Mouse (Mus musculus): ENCODE results near the gene Atg2a. TPM values are rescaled to one million over a fixed set of nuclear protein-coding genes. Genes with fewer than 3 reads are reported as not detected.

The Atg2a gene
- total RNA-seq, 2 experiments from 2014 or later = 31.1 to 38.3 TPM

GRCm38 (mm10) chr19:6245806-6246205 lies 4.3 kb downstream of the Atg2a start:
- DNase-seq (ENCODE audit: extremely low spot score in 1 of 2, low spot score in 1 of 2) = no peak

GRCm38 (mm10) chr19:6247526-6248300 lies 6.2 kb downstream of the Atg2a start:
- no peak for DNase-seq (ENCODE audit: extremely low spot score in 1 of 2, low spot score in 1 of 2)

- DNase-seq (ENCODE audit: extremely low spot score in 1 of 2, low spot score in 1 of 2) = no peak
Observed at GRCm38 (mm10) chr19:6253021-6253420, 11.6 kb downstream of the Atg2a start.

GRCm38 (mm10) chr19:6260428-6260827 lies 19.0 kb downstream of the Atg2a start:
- no peak for DNase-seq (ENCODE audit: extremely low spot score in 1 of 2, low spot score in 1 of 2)

GRCm38 (mm10) chr19:6260946-6261345 lies 19.5 kb downstream of the Atg2a start:
- no peak for DNase-seq (ENCODE audit: extremely low spot score in 1 of 2, low spot score in 1 of 2)

GRCm38 (mm10) chr19:6261379-6261778 lies 19.9 kb downstream of the Atg2a start:
- DNase-seq (ENCODE audit: extremely low spot score in 1 of 2, low spot score in 1 of 2) = no peak

- peak; percentile 68 to 79 for DNase-seq (ENCODE audit: extremely low spot score in 1 of 2, low spot score in 1 of 2)
Observed at GRCm38 (mm10) chr19:6262222-6262621, 20.8 kb downstream of the Atg2a start.

GRCm38 (mm10) chr19:6262839-6263433 lies 21.5 kb downstream of the Atg2a start:
- no peak for DNase-seq (ENCODE audit: extremely low spot score in 1 of 2, low spot score in 1 of 2)

- no peak for DNase-seq (ENCODE audit: extremely low spot score in 1 of 2, low spot score in 1 of 2)
Observed at GRCm38 (mm10) chr19:6264200-6264599, 22.7 kb downstream of the Atg2a start.

- DNase-seq (ENCODE audit: extremely low spot score in 1 of 2, low spot score in 1 of 2) = no peak
Observed at GRCm38 (mm10) chr19:6264945-6265344, 23.5 kb downstream of the Atg2a start.

GRCm38 (mm10) chr19:6265727-6266182 lies 24.3 kb downstream of the Atg2a start:
- no peak for DNase-seq (ENCODE audit: extremely low spot score in 1 of 2, low spot score in 1 of 2)

GRCm38 (mm10) chr19:6267306-6268169 lies 26.1 kb downstream of the Atg2a start:
- DNase-seq (ENCODE audit: extremely low spot score in 1 of 2, low spot score in 1 of 2) = no peak

- DNase-seq (ENCODE audit: extremely low spot score in 1 of 2, low spot score in 1 of 2) = peak; percentile 78 to 95
Observed at GRCm38 (mm10) chr19:6268170-6268528, 26.7 kb downstream of the Atg2a start.

GRCm38 (mm10) chr19:6268670-6269132 lies 27.2 kb downstream of the Atg2a start:
- no peak for DNase-seq (ENCODE audit: extremely low spot score in 1 of 2, low spot score in 1 of 2)

GRCm38 (mm10) chr19:6269798-6270475 lies 28.5 kb downstream of the Atg2a start:
- no peak for DNase-seq (ENCODE audit: extremely low spot score in 1 of 2, low spot score in 1 of 2)

GRCm38 (mm10) chr19:6270661-6271060 lies 29.2 kb downstream of the Atg2a start:
- no peak for DNase-seq (ENCODE audit: extremely low spot score in 1 of 2, low spot score in 1 of 2)

- no peak for DNase-seq (ENCODE audit: extremely low spot score in 1 of 2, low spot score in 1 of 2)
Observed at GRCm38 (mm10) chr19:6271206-6271605, 29.7 kb downstream of the Atg2a start.

GRCm38 (mm10) chr19:6272053-6272452 lies 30.6 kb downstream of the Atg2a start:
- no peak for DNase-seq (ENCODE audit: extremely low spot score in 1 of 2, low spot score in 1 of 2)

- no peak for DNase-seq (ENCODE audit: extremely low spot score in 1 of 2, low spot score in 1 of 2)
Observed at GRCm38 (mm10) chr19:6272738-6273137, 31.3 kb downstream of the Atg2a start.

- DNase-seq (ENCODE audit: extremely low spot score in 1 of 2, low spot score in 1 of 2) = no peak
Observed at GRCm38 (mm10) chr19:6273592-6273991, 32.1 kb downstream of the Atg2a start.

Data from layer of hippocampus, postnatal 25 days (tissue).